25 mouse cellular contexts compared by ENCODE assay signal in the genomic region with DNA sequence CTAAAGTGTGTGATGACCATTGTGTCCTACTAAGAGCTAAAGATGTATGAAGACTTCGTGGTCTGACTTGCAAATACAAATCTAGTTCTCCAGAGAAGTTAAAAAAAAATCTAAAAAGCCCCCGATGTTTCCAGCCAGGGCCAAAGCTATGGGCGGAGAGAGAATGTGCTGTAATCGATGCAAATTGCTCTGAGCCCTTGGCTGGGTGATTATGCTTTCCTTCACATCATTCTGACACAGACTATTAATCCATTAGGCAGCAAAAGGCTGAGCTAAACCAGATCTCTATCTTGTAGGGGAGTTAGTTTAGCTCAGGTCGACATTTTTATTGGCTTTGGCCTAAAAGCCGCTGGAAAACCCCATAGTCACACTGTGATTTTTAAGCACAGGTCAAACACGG.
DNase-seq lines count a peak whose midpoint lies in the region; ATAC-seq and TF ChIP-seq lines count a peak whose summit lies in the region.
"Had no signal": no experiment of that assay in that cellular context is flagged by ENCODE, and none has a peak within 500 bp of the region (broad histone marks: within the 10 kb centered on the region; RNA-seq: fewer than 3 reads in every experiment).

No protein-coding gene starts in this region.

- no peak overlapping the region for H3K4me2 ChIP-seq in forebrain, embryonic 14.5 days (ENCODE audit: low read length)
- H3K4me2 ChIP-seq in forebrain, embryonic 15.5 days (replicated peaks) = no peak overlapping the region
- no peak overlapping the region for H3K4me2 ChIP-seq in kidney, postnatal 0 days (ENCODE audit: low read length)
- H3K4me2 ChIP-seq: heart, embryonic 11.5 days; hindbrain, embryonic 12.5 days had no signal

- no peak for TF ChIP-seq CTCF in kidney, postnatal 0 days (IDR thresholded peaks at IDR 0.05; ENCODE audit: low read depth)

- H3K27me3 ChIP-seq in forebrain, embryonic 14.5 days (replicated peaks; ENCODE audit: control insufficient read depth, insufficient read depth, low read length) = no peaks in the 10 kb centered on the region
- no peaks in the 10 kb centered on the region for H3K27me3 ChIP-seq in forebrain, embryonic 15.5 days
- H3K27me3 ChIP-seq in kidney, postnatal 0 days (ENCODE audit: insufficient read depth, low read length) = no peaks in the 10 kb centered on the region
- H3K27me3 ChIP-seq: hindbrain, embryonic 12.5 days had no signal

- no peak overlapping the region for H3K27ac ChIP-seq in forebrain, embryonic 14.5 days (ENCODE audit: low read depth, low read length)
- no peak overlapping the region for H3K27ac ChIP-seq in forebrain, embryonic 15.5 days (replicated peaks)
- H3K27ac ChIP-seq in kidney, postnatal 0 days = no peak overlapping the region
- H3K27ac ChIP-seq: forebrain, embryonic 10.5 days; gastrocnemius, adult 2 months; hindbrain, embryonic 12.5 days had no signal

- no peak overlapping the region for H3K9ac ChIP-seq in forebrain, embryonic 14.5 days (ENCODE audit: low read length)
- no peak overlapping the region for H3K9ac ChIP-seq in forebrain, embryonic 15.5 days (replicated peaks)
- no peak overlapping the region for H3K9ac ChIP-seq in kidney, postnatal 0 days (ENCODE audit: low read depth, low read length)
- H3K9ac ChIP-seq: forebrain, postnatal 0 days; hindbrain, embryonic 12.5 days had no signal

- H3K4me3 ChIP-seq in forebrain, embryonic 14.5 days (ENCODE audit: low read depth, low read length) = no peak overlapping the region
- no peak overlapping the region for H3K4me3 ChIP-seq in forebrain, embryonic 15.5 days
- no peak overlapping the region for H3K4me3 ChIP-seq in kidney, postnatal 0 days (replicated peaks; ENCODE audit: low read depth, low read length)
- H3K4me3 ChIP-seq: forebrain, embryonic 10.5 days; gastrocnemius, adult 2 months; hindbrain, embryonic 12.5 days had no signal

- ATAC-seq in forebrain, embryonic 14.5 days = no peak
- ATAC-seq in forebrain, embryonic 15.5 days (replicated peaks) = no peak
- no peak for ATAC-seq in kidney, postnatal 0 days (replicated peaks; ENCODE audit: low FRiP score, low read depth)
- ATAC-seq: forebrain, postnatal 0 days; hindbrain, embryonic 16.5 days; inflammation-experienced regulatory T-cells, adult 6 months; intestine, embryonic 16.5 days had no signal

- H3K36me3 ChIP-seq in forebrain, embryonic 14.5 days (ENCODE audit: control insufficient read depth, insufficient read depth, low read length) = no peaks in the 10 kb centered on the region
- H3K36me3 ChIP-seq in forebrain, embryonic 15.5 days = no peaks in the 10 kb centered on the region
- H3K36me3 ChIP-seq in kidney, postnatal 0 days (ENCODE audit: insufficient read depth, low read length) = no peaks in the 10 kb centered on the region
- H3K36me3 ChIP-seq: forebrain, embryonic 10.5 days; G1E; hindbrain, embryonic 12.5 days had no signal

- 61% methylated on average over 7 of the region's 7 CpGs for WGBS in forebrain, embryonic 14.5 days
- 58% methylated on average over 7 of the region's 7 CpGs for WGBS in forebrain, embryonic 15.5 days
- WGBS in kidney, postnatal 0 days = 8% methylated on average over 7 of the region's 7 CpGs

- H3K9me3 ChIP-seq in forebrain, embryonic 14.5 days (replicated peaks; ENCODE audit: control insufficient read depth, low read length) = no peaks in the 10 kb centered on the region
- H3K9me3 ChIP-seq in forebrain, embryonic 15.5 days = no peaks in the 10 kb centered on the region
- H3K9me3 ChIP-seq in kidney, postnatal 0 days (replicated peaks; ENCODE audit: low read length) = no peaks in the 10 kb centered on the region
- H3K9me3 ChIP-seq: forebrain, embryonic 10.5 days; G1E; hindbrain, embryonic 12.5 days had no signal

- peak; percentile 17 for DNase-seq in embryo, embryonic 10 days (ENCODE audit: low spot score)
- no peak for DNase-seq in embryo, embryonic 9.5 days (ENCODE audit: extremely low spot score)
- peak; percentile 39 for DNase-seq in forebrain, embryonic 14.5 days (ENCODE audit: low spot score)
- peak; percentile 21 for DNase-seq in kidney, postnatal 0 days (ENCODE audit: low spot score)
- DNase-seq in kidney, postnatal 4 days = no peak
- DNase-seq in MN1 (ENCODE audit: low spot score) = peak; percentile 16
- DNase-seq in adrenal gland, adult (ENCODE audit: inconsistent age in 2 of 2, low spot score in 1 of 2) = no peak
- DNase-seq: adrenal gland, adult 8-10 months; adrenal gland, postnatal 25 days; cerebellum, adult 18-20 months; cerebellum, adult 9-10 months; cerebellum, postnatal 14 days; forebrain, postnatal 0 days; gastrocnemius, adult 2 months; gastrocnemius, postnatal 14 days; heart, adult 11 months; kidney, adult 18-20 months had no signal

- H3K4me1 ChIP-seq in forebrain, embryonic 14.5 days (ENCODE audit: control insufficient read depth, insufficient read depth, low read length) = no peaks in the 10 kb centered on the region; the same call in 1 of the 2 replicates
- peaks cover 7% of the 10 kb centered on the region; the same call in 1 of the 2 replicates for H3K4me1 ChIP-seq in forebrain, embryonic 15.5 days
- no peaks in the 10 kb centered on the region for H3K4me1 ChIP-seq in kidney, postnatal 0 days (replicated peaks; ENCODE audit: insufficient read depth, low read length)
- H3K4me1 ChIP-seq: forebrain, embryonic 10.5 days had no signal

Comparison
In these comparisons a context has a peak if more than half of its experiments do, and no peak if none do; other contexts are left out.
1. DNase-seq: peak in embryo, embryonic 10 days (single experiment), forebrain, embryonic 14.5 days (single experiment), kidney, postnatal 0 days (single experiment) and MN1 (single experiment); none in embryo, embryonic 9.5 days (single experiment), kidney, postnatal 4 days (0 of 2) and adrenal gland, adult (0 of 2).